Mouse (Mus musculus): ENCODE measurements around the gene Fgfr2. TPM values are rescaled to one million over a fixed set of nuclear protein-coding genes. Genes with fewer than 3 reads are reported as not detected.

Gene Fgfr2
- polyA plus RNA-seq, 1 experiment = 14.8 TPM

GRCm38 (mm10) chr7:130546791-130547484 lies 2576.2 kb downstream of the Fgfr2 start:
- Histone ChIP-seq H3K4me3 (ENCODE audit: insufficient read depth, low read depth, low read length) (peak overlapping the region; percentile 90), H3K27ac (ENCODE audit: insufficient read depth, low read depth, low read length) (peak overlapping the region; percentile 98), H3K4me1 (ENCODE audit: control insufficient read depth, insufficient read depth, low read length) (peaks cover 3% of the 10 kb centered on the region; the same call in 1 of the 2 replicates), H3K27me3 (replicated peaks; ENCODE audit: control insufficient read depth, insufficient read depth, low read length) (no peaks in the 10 kb centered on the region), H3K36me3 (ENCODE audit: control insufficient read depth, insufficient read depth, low read length) (no peaks in the 10 kb centered on the region)
- DNase-seq = peak; percentile 95
- TF ChIP-seq CTCF (conservative IDR thresholded peaks at IDR 0.05; ENCODE audit: insufficient read depth, insufficient read length, low read depth, low read length) = peak; percentile 85
- peak; percentile 53 for TF ChIP-seq POLR2A (IDR thresholded peaks at IDR 0.05; ENCODE audit: low read depth, low read length)
- WGBS = under 1% methylated on average over 84 of the region's 84 CpGs

GRCm38 (mm10) chr7:130546421-130546790 lies 2576.7 kb downstream of the Fgfr2 start:
- H3K27me3 ChIP-seq (replicated peaks; ENCODE audit: control insufficient read depth, insufficient read depth, low read length) = no peaks in the 10 kb centered on the region
- WGBS = 3% methylated on average over 7 of the region's 7 CpGs
- peak overlapping the region; percentile 94 for H3K27ac ChIP-seq (ENCODE audit: insufficient read depth, low read depth, low read length)
- peaks cover 3% of the 10 kb centered on the region; the same call in 1 of the 2 replicates for H3K4me1 ChIP-seq (ENCODE audit: control insufficient read depth, insufficient read depth, low read length)
- no peaks in the 10 kb centered on the region; the same call in 1 of the 2 replicates for H3K36me3 ChIP-seq (ENCODE audit: control insufficient read depth, insufficient read depth, low read length)
- peak overlapping the region; percentile 90 for H3K4me3 ChIP-seq (ENCODE audit: insufficient read depth, low read depth, low read length)
- TF ChIP-seq CTCF (conservative IDR thresholded peaks at IDR 0.05; ENCODE audit: insufficient read depth, insufficient read length, low read depth, low read length) = no peak
- no peak for TF ChIP-seq POLR2A (IDR thresholded peaks at IDR 0.05; ENCODE audit: low read depth, low read length)
- DNase-seq = no peak

DNA sequence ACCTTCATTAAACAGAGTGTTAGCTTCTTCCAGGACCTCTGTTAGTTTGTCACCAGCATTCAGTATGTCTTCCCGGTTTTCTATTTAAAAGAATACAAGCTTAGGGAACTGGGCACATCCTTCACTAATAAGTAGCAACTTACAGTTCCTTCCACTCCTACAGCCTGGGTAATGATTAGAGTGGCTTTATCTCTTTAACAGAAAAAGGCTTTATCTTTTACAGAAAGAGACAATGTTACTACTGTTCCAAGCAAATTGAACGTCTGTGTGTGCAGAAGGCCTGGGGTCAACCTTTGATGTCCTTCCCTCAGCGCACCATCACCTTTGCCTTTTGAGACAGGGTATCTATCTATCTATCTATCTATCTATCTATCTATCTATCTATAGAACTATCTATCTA lies 2577.3 kb downstream of the Fgfr2 start:
- TF ChIP-seq CTCF (conservative IDR thresholded peaks at IDR 0.05; ENCODE audit: insufficient read depth, insufficient read length, low read depth, low read length) (no peak), POLR2A (IDR thresholded peaks at IDR 0.05; ENCODE audit: low read depth, low read length) (no peak)
- Histone ChIP-seq H3K36me3 (ENCODE audit: control insufficient read depth, insufficient read depth, low read length) (no peaks in the 10 kb centered on the region; the same call in 1 of the 2 replicates), H3K4me3 (ENCODE audit: insufficient read depth, low read depth, low read length) (peak overlapping the region; percentile 90), H3K4me1 (ENCODE audit: control insufficient read depth, insufficient read depth, low read length) (peaks cover 3% of the 10 kb centered on the region; the same call in 1 of the 2 replicates), H3K27ac (ENCODE audit: insufficient read depth, low read depth, low read length) (peak overlapping the region; percentile 94), H3K27me3 (replicated peaks; ENCODE audit: control insufficient read depth, insufficient read depth, low read length) (no peaks in the 10 kb centered on the region)
- WGBS = 26% methylated on average over 3 of the region's 3 CpGs
- DNase-seq = no peak

DNA sequence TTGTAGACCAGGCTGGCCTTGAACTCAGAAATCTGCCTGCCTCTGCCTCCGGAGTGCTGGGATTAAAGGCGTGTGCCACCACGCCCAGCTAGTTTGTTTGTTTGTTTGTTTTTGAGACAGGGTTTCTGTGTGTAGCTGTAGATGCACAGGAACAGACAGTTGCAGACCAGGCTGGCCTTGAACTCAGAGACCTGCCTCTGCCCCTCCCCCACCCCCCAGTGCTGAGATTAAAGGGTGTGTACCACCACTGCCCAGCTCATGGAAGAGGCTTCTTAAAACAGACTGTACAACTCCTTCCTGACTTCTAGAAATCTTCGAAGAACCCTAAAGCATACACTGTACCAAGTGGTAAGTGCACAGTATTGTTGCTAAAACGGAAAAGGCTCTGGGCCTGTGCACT lies 2577.7 kb downstream of the Fgfr2 start:
- no peak for DNase-seq
- H3K36me3 ChIP-seq (ENCODE audit: control insufficient read depth, insufficient read depth, low read length) = no peaks in the 10 kb centered on the region; the same call in 1 of the 2 replicates
- no peak for TF ChIP-seq CTCF (conservative IDR thresholded peaks at IDR 0.05; ENCODE audit: insufficient read depth, insufficient read length, low read depth, low read length)
- TF ChIP-seq POLR2A (IDR thresholded peaks at IDR 0.05; ENCODE audit: low read depth, low read length) = no peak
- no peak overlapping the region for H3K4me3 ChIP-seq (ENCODE audit: insufficient read depth, low read depth, low read length)
- H3K4me1 ChIP-seq (ENCODE audit: control insufficient read depth, insufficient read depth, low read length) = peaks cover 3% of the 10 kb centered on the region; the same call in 1 of the 2 replicates
- no peaks in the 10 kb centered on the region for H3K27me3 ChIP-seq (replicated peaks; ENCODE audit: control insufficient read depth, insufficient read depth, low read length)
- WGBS = 80% methylated on average over 5 of the region's 5 CpGs
- H3K27ac ChIP-seq (ENCODE audit: insufficient read depth, low read depth, low read length) = no peak overlapping the region

DNA sequence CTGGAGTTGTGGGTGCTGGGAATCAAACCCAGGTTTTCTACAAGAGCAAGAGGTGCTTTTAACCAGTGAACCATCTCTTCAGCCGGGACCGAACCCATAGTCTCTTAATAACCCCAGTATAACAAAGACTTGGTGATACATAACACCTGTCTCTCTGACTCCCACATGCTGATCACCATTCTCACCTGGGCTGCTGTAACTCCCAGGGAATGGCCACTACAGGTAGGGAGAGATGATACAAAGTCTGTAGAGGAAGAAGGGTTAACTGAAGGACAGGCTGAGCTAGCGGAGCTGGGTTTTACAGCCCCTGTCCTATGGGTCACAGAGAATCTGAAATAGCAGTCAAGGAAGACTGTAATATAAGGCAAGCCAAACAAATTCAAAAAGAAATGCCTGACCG lies 2580.0 kb downstream of the Fgfr2 start:
- Histone ChIP-seq H3K36me3 (ENCODE audit: control insufficient read depth, insufficient read depth, low read length) (no peaks in the 10 kb centered on the region; the same call in 1 of the 2 replicates), H3K27me3 (replicated peaks; ENCODE audit: control insufficient read depth, insufficient read depth, low read length) (no peaks in the 10 kb centered on the region), H3K4me3 (ENCODE audit: insufficient read depth, low read depth, low read length) (no peak overlapping the region), H3K27ac (ENCODE audit: insufficient read depth, low read depth, low read length) (no peak overlapping the region), H3K4me1 (ENCODE audit: control insufficient read depth, insufficient read depth, low read length) (peaks cover 3% of the 10 kb centered on the region; the same call in 1 of the 2 replicates)
- no peak for DNase-seq
- 88% methylated on average over 4 of the region's 4 CpGs for WGBS
- TF ChIP-seq POLR2A (IDR thresholded peaks at IDR 0.05; ENCODE audit: low read depth, low read length) = no peak
- TF ChIP-seq CTCF (conservative IDR thresholded peaks at IDR 0.05; ENCODE audit: insufficient read depth, insufficient read length, low read depth, low read length) = no peak

DNA sequence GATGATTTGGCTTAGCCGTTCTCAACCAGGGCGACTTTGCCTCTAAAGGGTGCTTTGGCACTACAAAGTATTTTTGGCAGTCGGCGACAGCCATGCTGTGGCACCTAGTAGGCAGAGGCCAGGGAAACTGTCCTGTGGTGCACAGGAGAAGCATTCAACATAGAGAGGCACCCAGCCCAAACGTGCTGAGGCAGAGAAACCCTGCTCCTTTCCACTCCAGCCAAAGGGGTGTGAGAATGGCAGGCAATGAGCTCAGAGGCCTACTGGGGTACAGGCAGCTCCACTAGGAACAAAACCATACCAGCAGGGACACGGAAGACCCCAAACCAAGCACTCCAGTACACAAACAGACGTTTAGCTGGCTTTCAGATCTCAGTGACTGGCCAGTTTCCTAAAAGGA lies 2583.0 kb downstream of the Fgfr2 start:
- Histone ChIP-seq H3K4me1 (ENCODE audit: control insufficient read depth, insufficient read depth, low read length) (no peaks in the 10 kb centered on the region), H3K27ac (ENCODE audit: insufficient read depth, low read depth, low read length) (no peak overlapping the region), H3K4me3 (ENCODE audit: insufficient read depth, low read depth, low read length) (no peak overlapping the region), H3K27me3 (replicated peaks; ENCODE audit: control insufficient read depth, insufficient read depth, low read length) (no peaks in the 10 kb centered on the region), H3K36me3 (ENCODE audit: control insufficient read depth, insufficient read depth, low read length) (peaks cover 8% of the 10 kb centered on the region)
- WGBS = 86% methylated on average over 7 of the region's 7 CpGs
- no peak for TF ChIP-seq CTCF (conservative IDR thresholded peaks at IDR 0.05; ENCODE audit: insufficient read depth, insufficient read length, low read depth, low read length)
- no peak for TF ChIP-seq POLR2A (IDR thresholded peaks at IDR 0.05; ENCODE audit: low read depth, low read length)
- no peak for DNase-seq

GRCm38 (mm10) chr7:130537068-130537467 lies 2586.1 kb downstream of the Fgfr2 start:
- TF ChIP-seq CTCF (conservative IDR thresholded peaks at IDR 0.05; ENCODE audit: insufficient read depth, insufficient read length, low read depth, low read length) (no peak), POLR2A (IDR thresholded peaks at IDR 0.05; ENCODE audit: low read depth, low read length) (no peak)
- Histone ChIP-seq H3K4me3 (ENCODE audit: insufficient read depth, low read depth, low read length) (no peak overlapping the region), H3K27me3 (replicated peaks; ENCODE audit: control insufficient read depth, insufficient read depth, low read length) (no peaks in the 10 kb centered on the region), H3K36me3 (ENCODE audit: control insufficient read depth, insufficient read depth, low read length) (peaks cover 9% of the 10 kb centered on the region), H3K4me1 (ENCODE audit: control insufficient read depth, insufficient read depth, low read length) (peaks cover 6% of the 10 kb centered on the region; the same call in 1 of the 2 replicates), H3K27ac (ENCODE audit: insufficient read depth, low read depth, low read length) (no peak overlapping the region)
- WGBS = 85% methylated on average over 4 of the region's 4 CpGs
- no peak for DNase-seq

Measured in kidney, adult 2 months (tissue).